Mouse (Mus musculus) frontal cortex, adult (tissue): Measurements from ENCODE around the gene Cfap206.
A peak's percentile ranks its signal among the peaks of the same experiment; 100 is the strongest.

Experiments used
- ATAC-seq: cut with Nextera tagmentation; 2 replicates; pipeline ENCODE4 v1.9.2; 2017; ENCODE audit warnings: mild to moderate bottlenecking, moderate library complexity, mixed read lengths; ENCODE audit not compliant: low TSS enrichment

The Cfap206 gene

GRCm38 (mm10) chr4:34673721-34674120 is 56.3 kb downstream of the Cfap206 start:
- peak; percentile 73 for ATAC-seq

DNA sequence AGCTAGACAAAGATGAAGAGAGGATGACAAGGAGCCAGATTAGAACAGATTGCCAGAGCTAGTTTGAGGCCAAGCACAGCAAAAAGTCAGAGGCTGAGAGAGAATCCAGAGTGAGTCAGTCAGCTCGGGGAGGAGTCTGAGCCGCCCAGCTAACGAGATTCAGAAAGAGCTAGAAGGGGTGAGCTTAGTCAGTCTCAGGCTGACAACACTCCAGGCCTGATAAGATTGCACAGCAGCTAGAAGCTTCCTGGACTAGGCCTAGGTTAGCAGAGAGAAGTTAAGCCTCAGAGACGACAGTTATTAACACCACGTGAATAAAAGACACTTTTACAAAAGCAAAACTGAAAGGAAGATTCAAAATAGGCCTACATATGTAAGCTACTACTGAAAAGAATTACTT is 62.1 kb downstream of the Cfap206 start:
- no peak for ATAC-seq

DNA sequence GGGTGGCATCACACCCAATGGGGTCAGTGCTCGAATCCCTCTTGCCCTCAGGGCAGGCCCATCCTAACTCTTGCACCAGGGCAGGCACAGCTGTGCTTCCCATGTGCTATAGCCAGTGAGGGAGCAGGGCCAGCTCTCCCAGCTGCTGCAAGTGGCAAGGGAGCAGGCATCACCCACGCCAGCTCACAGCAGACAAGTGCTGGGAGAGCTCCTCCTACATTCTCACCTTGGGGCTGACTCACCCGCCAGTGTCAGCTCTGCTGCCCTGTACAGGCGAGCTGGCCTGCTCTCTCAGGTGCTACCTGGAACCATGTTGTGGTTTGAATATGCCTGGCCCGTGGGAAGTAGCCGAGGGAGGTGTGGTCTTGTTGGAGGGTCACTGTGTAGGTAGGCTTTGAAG is 68.1 kb downstream of the Cfap206 start:
- peak; percentile 83 for ATAC-seq

GRCm38 (mm10) chr4:34661514-34661913 is 68.5 kb downstream of the Cfap206 start:
- ATAC-seq = peak; percentile 21

DNA sequence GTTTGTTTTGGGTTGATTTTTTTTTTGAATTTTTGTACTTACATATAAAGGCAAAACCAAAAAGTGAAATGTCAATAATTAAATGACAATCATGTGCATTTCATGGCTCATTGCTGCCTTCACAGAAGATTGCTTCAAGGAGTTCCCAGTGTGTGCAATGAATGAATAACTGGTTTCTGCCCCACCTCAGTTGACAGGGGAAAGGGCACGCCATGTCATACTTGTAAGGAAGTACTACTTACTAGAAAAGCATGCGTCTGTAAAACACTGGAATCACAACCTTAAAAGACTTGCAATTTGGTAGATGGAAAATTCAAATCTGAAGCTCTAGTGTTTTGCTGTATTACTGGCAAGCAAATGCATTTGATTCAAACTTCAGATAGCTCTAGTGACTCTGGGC is 71.0 kb downstream of the Cfap206 start:
- ATAC-seq = no peak

- no peak for ATAC-seq
Observed at GRCm38 (mm10) chr4:34656101-34656500, 73.9 kb downstream of the Cfap206 start.

GRCm38 (mm10) chr4:34653179-34653578 is 76.8 kb downstream of the Cfap206 start:
- no peak for ATAC-seq

GRCm38 (mm10) chr4:34644779-34645178 is 85.2 kb downstream of the Cfap206 start:
- ATAC-seq = no peak

GRCm38 (mm10) chr4:34640731-34641130 is 89.3 kb downstream of the Cfap206 start:
- no peak for ATAC-seq

DNA sequence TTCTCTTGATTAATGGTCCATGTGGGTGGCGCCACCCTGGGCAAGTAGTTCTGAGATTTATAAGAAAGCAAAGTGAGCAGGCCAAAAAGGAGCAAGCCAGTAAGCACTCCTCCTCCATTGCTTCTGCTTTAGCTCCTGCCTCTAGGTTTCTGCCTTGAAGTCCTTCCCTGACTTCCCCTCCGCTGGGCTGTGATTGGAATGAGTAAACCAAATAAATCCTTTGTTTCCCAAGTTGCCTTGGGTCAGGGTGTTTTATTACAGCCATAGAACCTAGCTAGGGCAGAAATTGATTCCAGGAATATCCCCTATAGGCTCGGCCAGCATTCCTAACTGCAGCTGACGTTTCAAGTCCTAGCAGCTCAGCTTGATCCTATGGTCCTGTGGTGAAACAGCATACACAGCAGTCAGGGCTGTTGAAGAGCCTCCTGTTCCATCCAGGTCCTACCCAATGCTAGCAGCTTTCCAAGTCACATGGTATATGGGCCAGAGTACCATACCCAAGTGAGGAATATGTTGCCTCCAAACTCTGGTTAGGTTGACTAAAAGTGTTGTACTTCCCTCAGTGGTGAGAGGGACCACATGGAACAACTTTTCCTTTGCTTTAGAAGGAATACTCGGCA is 90.2 kb downstream of the Cfap206 start:
- ATAC-seq = no peak
